Mouse (Mus musculus) embryo, embryonic 10.5 days (tissue): Measurements from ENCODE around the gene Appl2.
A peak's percentile ranks its signal among the peaks of the same experiment; 100 is the strongest.

Experiments used
- DNase-seq: peaks from one replicate; pipeline ENCODE4 v3.0.0-alpha.2; 2015; ENCODE audit warnings: low spot score

The Appl2 gene

GRCm38 (mm10) chr10:83631775-83632174 is 16.8 kb downstream of the Appl2 start:
- no peak for DNase-seq

GRCm38 (mm10) chr10:83630899-83631298 is 17.6 kb downstream of the Appl2 start:
- no peak for DNase-seq

- no peak for DNase-seq
Measured at GRCm38 (mm10) chr10:83629878-83630277, 18.7 kb downstream of the Appl2 start.

GRCm38 (mm10) chr10:83629190-83629781 is 19.3 kb downstream of the Appl2 start:
- DNase-seq, result no peak

GRCm38 (mm10) chr10:83628241-83628640 is 20.3 kb downstream of the Appl2 start:
- DNase-seq, result no peak

- DNase-seq, result no peak
Measured at GRCm38 (mm10) chr10:83627113-83627687, 21.3 kb downstream of the Appl2 start.

GRCm38 (mm10) chr10:83624841-83625240 is 23.7 kb downstream of the Appl2 start:
- DNase-seq, result no peak

GRCm38 (mm10) chr10:83624065-83624464 is 24.5 kb downstream of the Appl2 start:
- no peak for DNase-seq

- DNase-seq, result no peak
Measured at GRCm38 (mm10) chr10:83620350-83621055, 28.0 kb downstream of the Appl2 start.

GRCm38 (mm10) chr10:83618819-83619440 is 29.6 kb downstream of the Appl2 start:
- no peak for DNase-seq

GRCm38 (mm10) chr10:83617366-83617765 is 31.2 kb downstream of the Appl2 start:
- DNase-seq, result peak; percentile 73

- DNase-seq, result no peak
Measured at GRCm38 (mm10) chr10:83612648-83613215, 35.8 kb downstream of the Appl2 start.

- DNase-seq, result no peak
Measured at GRCm38 (mm10) chr10:83611863-83612262, 36.7 kb downstream of the Appl2 start.

- DNase-seq, result no peak
Measured at GRCm38 (mm10) chr10:83610518-83610917, 38.0 kb downstream of the Appl2 start.

GRCm38 (mm10) chr10:83608596-83608995 is 39.9 kb downstream of the Appl2 start:
- DNase-seq, result no peak

GRCm38 (mm10) chr10:83607111-83607510 is 41.4 kb downstream of the Appl2 start:
- no peak for DNase-seq

GRCm38 (mm10) chr10:83605637-83606183 is 42.8 kb downstream of the Appl2 start:
- peak; percentile 61 for DNase-seq

GRCm38 (mm10) chr10:83603956-83604564 is 44.5 kb downstream of the Appl2 start:
- no peak for DNase-seq

- DNase-seq, result no peak
Measured at GRCm38 (mm10) chr10:83600650-83601049, 47.9 kb downstream of the Appl2 start.

- no peak for DNase-seq
Measured at GRCm38 (mm10) chr10:83594526-83594925, 54.0 kb downstream of the Appl2 start.

GRCm38 (mm10) chr10:83592616-83593015 is 55.9 kb downstream of the Appl2 start:
- DNase-seq, result no peak

GRCm38 (mm10) chr10:83590801-83591200 is 57.7 kb downstream of the Appl2 start:
- no peak for DNase-seq
